Mouse (Mus musculus): ENCODE data around the gene Pdzrn4.
"Not testable (repeated sequence)": the region's sequence is repeated elsewhere in the genome, so short reads cannot be mapped to it uniquely, and the experiment has no call there.

Gene Pdzrn4

GRCm38 (mm10) chr15:92396770-92397608 is at the start of gene Pdzrn4:
Gene Pdzrn4 (plus strand): TSS chr15:92396881.
- no peak for DNase-seq

- no peak for DNase-seq
Measured at GRCm38 (mm10) chr15:92347426-92347825, 49.3 kb upstream of the Pdzrn4 start.

GRCm38 (mm10) chr15:92347902-92348301 is 48.8 kb upstream of the Pdzrn4 start:
- DNase-seq, result no peak

GRCm38 (mm10) chr15:92348453-92348852 is 48.2 kb upstream of the Pdzrn4 start:
- not testable (repeated sequence) for DNase-seq

GRCm38 (mm10) chr15:92364153-92364552 is 32.5 kb upstream of the Pdzrn4 start:
- no peak for DNase-seq

GRCm38 (mm10) chr15:92364592-92364991 is 32.1 kb upstream of the Pdzrn4 start:
- no peak for DNase-seq

- DNase-seq, result no peak
Measured at GRCm38 (mm10) chr15:92394811-92395210, 1.9 kb upstream of the Pdzrn4 start.

GRCm38 (mm10) chr15:92398747-92399146 is 2.1 kb downstream of the Pdzrn4 start:
- DNase-seq, result no peak

- no peak for DNase-seq
Measured at GRCm38 (mm10) chr15:92399278-92399677, 2.6 kb downstream of the Pdzrn4 start.

- no peak for DNase-seq
Measured at GRCm38 (mm10) chr15:92401554-92401953, 4.9 kb downstream of the Pdzrn4 start.

- no peak for DNase-seq
Measured at GRCm38 (mm10) chr15:92415323-92415722, 18.6 kb downstream of the Pdzrn4 start.

GRCm38 (mm10) chr15:92416141-92416540 is 19.5 kb downstream of the Pdzrn4 start:
- no peak for DNase-seq

- DNase-seq, result no peak
Measured at GRCm38 (mm10) chr15:92416658-92417057, 20.0 kb downstream of the Pdzrn4 start.

GRCm38 (mm10) chr15:92417120-92417519 is 20.4 kb downstream of the Pdzrn4 start:
- DNase-seq, result no peak

- DNase-seq, result no peak
Measured at GRCm38 (mm10) chr15:92434605-92435004, 37.9 kb downstream of the Pdzrn4 start.

- no peak for DNase-seq
Measured at GRCm38 (mm10) chr15:92435306-92435705, 38.6 kb downstream of the Pdzrn4 start.

GRCm38 (mm10) chr15:92441630-92442180 is 45.0 kb downstream of the Pdzrn4 start:
- DNase-seq, result no peak

GRCm38 (mm10) chr15:92447708-92448147 is 51.0 kb downstream of the Pdzrn4 start:
- DNase-seq, result no peak

GRCm38 (mm10) chr15:92449112-92449511 is 52.4 kb downstream of the Pdzrn4 start:
- DNase-seq, result no peak

- DNase-seq, result no peak
Measured at GRCm38 (mm10) chr15:92452620-92453019, 55.9 kb downstream of the Pdzrn4 start.

- DNase-seq, result no peak
Measured at GRCm38 (mm10) chr15:92482198-92482597, 85.5 kb downstream of the Pdzrn4 start.

- DNase-seq, result no peak
Measured at GRCm38 (mm10) chr15:92491376-92491775, 94.7 kb downstream of the Pdzrn4 start.

GRCm38 (mm10) chr15:92495465-92496174 is 98.9 kb downstream of the Pdzrn4 start:
- DNase-seq, result no peak
